Mouse (Mus musculus): Measurements from ENCODE around the gene Cdk2ap2. TPM values are rescaled to one million over a fixed set of nuclear protein-coding genes. Genes with fewer than 3 reads are reported as not detected.
"Not testable (repeated sequence)": the region's sequence is repeated elsewhere in the genome, so short reads cannot be mapped to it uniquely, and the experiment has no call there.

Cdk2ap2 gene
- polyA plus RNA-seq, 1 experiment from 2014 or later, result 82.7 TPM

DNA sequence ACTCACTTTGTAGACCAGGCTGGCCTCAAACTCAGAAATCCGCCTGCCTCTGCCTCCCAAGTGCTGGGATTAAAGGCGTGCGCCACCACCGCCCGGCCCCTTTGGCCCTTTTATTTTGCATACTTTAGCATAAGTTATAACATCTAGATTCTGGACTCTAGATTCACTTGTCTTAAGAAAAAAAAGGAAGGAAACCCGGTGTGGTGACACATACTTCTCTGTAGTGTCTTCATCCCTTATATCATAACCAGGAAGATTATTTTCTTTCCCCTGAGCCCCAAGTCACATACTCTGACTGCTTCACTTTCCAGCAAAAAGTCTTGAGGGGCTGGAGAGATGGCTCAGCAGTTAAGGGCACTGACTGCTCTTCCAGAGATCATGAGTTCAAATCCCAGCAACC lies 24.9 kb downstream of the Cdk2ap2 start:
- not testable (repeated sequence) for H3K4me2 ChIP-seq; ATAC-seq (ENCODE audit: insufficient number of reproducible peaks, low FRiP score, low TSS enrichment, low read depth); H3K9me3 ChIP-seq; H3K27me3 ChIP-seq; H3K9ac ChIP-seq; H3K27ac ChIP-seq
- peaks cover 12% of the 10 kb centered on the region for H3K36me3 ChIP-seq
- peaks cover 17% of the 10 kb centered on the region for H3K4me1 ChIP-seq
- H3K4me3 ChIP-seq, result peak overlapping the region; percentile 46; the same call in 1 of the 2 replicates
- WGBS, result 59% methylated on average over 6 of the region's 6 CpGs

DNA sequence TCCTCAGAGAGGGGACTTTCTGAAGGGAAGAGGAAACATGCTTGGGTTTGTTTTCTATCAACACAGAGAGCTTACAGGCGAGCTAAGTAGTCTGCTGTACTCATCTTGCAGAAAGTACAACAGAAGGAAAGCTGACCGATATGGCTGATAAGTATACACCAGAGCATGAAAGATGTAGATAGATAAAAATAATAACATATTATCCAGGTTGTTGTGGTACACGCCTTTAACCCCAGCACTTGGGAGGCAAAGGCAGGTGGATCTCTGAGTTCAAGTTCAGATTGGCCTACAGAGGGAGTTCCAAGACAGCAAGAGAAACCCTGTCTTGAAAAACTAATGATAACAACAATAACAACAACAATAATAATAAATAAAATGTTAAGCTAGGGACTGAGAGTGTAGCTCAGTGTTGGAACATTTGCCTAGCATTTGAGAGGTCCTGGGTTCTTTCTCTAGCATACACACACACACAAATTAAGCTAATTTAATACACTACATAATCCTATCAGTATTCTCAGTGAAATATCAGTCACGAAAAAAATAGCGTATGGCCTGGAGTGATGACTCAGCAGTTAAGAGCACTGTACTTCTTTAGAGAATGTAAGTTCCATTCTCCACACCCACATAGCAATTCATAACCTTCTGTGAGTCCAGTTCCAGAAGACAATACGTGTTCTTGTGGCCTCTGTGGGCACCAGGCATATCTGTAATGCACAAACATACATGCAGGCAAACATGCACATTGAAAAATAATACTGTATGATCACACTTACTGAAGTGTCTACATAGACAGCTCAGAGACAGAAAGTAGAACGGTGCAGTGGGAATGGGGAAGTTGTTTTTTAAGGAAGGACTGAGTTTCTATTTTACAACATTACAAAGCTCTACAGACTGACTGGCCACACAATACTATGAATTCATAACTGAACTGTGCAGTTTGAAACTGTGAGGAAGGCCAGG lies 25.7 kb downstream of the Cdk2ap2 start:
- no peak overlapping the region for H3K9ac ChIP-seq
- H3K9me3 ChIP-seq, result no peaks in the 10 kb centered on the region
- no peak for ATAC-seq (ENCODE audit: insufficient number of reproducible peaks, low FRiP score, low TSS enrichment, low read depth)
- no peak overlapping the region for H3K4me3 ChIP-seq
- H3K4me2 ChIP-seq, result no peak overlapping the region
- peaks cover 7% of the 10 kb centered on the region for H3K36me3 ChIP-seq
- H3K27ac ChIP-seq, result no peak overlapping the region
- 84% methylated on average over 7 of the region's 7 CpGs for WGBS
- no peaks in the 10 kb centered on the region for H3K27me3 ChIP-seq
- peaks cover 23% of the 10 kb centered on the region for H3K4me1 ChIP-seq

GRCm38 (mm10) chr19:4124432-4124831 lies 27.4 kb downstream of the Cdk2ap2 start:
- Histone ChIP-seq H3K9ac (no peak overlapping the region), H3K27me3 (no peaks in the 10 kb centered on the region), H3K4me2 (no peak overlapping the region), H3K4me1 (peaks cover 24% of the 10 kb centered on the region), H3K4me3 (no peak overlapping the region), H3K27ac (0 out of 2 replicates have a peak overlapping the region, but pooled peaks have one; percentile 73), H3K9me3 (no peaks in the 10 kb centered on the region), H3K36me3 (peaks cover 18% of the 10 kb centered on the region)
- ATAC-seq (ENCODE audit: insufficient number of reproducible peaks, low FRiP score, low TSS enrichment, low read depth), result no peak
- WGBS, result 75% methylated on average over 4 of the region's 4 CpGs

GRCm38 (mm10) chr19:4125268-4125667 lies 28.3 kb downstream of the Cdk2ap2 start:
- peaks cover 26% of the 10 kb centered on the region for H3K36me3 ChIP-seq

GRCm38 (mm10) chr19:4125741-4126696 lies 29.0 kb downstream of the Cdk2ap2 start, which contains the start of gene Aip:
Gene Aip (minus strand): TSS chr19:4125858.
- peak; percentile 95 for ATAC-seq (ENCODE audit: insufficient number of reproducible peaks, low FRiP score, low TSS enrichment, low read depth)
- Histone ChIP-seq H3K9ac (peak within 1 kb of the TSS; percentile 79), H3K27me3 (no peaks in the 10 kb centered on the region), H3K4me3 (peak within 1 kb of the TSS; percentile 81), H3K4me1 (peaks cover 13% of the 10 kb centered on the region), H3K27ac (peak within 1 kb of the TSS; percentile 75), H3K4me2 (peak within 1 kb of the TSS; percentile 66), H3K36me3 (peaks cover 31% of the 10 kb centered on the region), H3K9me3 (no peaks in the 10 kb centered on the region)
- WGBS, result under 1% methylated on average over 62 of the region's 64 CpGs

More at GRCm38 (mm10) chr19:4125268-4125667, 28.3 kb downstream of the Cdk2ap2 start:
- H3K4me2 ChIP-seq, result peak overlapping the region; percentile 66
- peak overlapping the region; percentile 81 for H3K4me3 ChIP-seq
- H3K9ac ChIP-seq, H3K27me3 ChIP-seq, H3K9me3 ChIP-seq: not testable (repeated sequence)
- ATAC-seq (ENCODE audit: insufficient number of reproducible peaks, low FRiP score, low TSS enrichment, low read depth), result peak; percentile 38
- peak overlapping the region; percentile 73 for H3K27ac ChIP-seq
- 5% methylated on average over 4 of the region's 4 CpGs for WGBS
- peaks cover 21% of the 10 kb centered on the region for H3K4me1 ChIP-seq

- no peak for ATAC-seq (ENCODE audit: insufficient number of reproducible peaks, low FRiP score, low TSS enrichment, low read depth)
- Histone ChIP-seq H3K4me3 (peak overlapping the region; percentile 81), H3K4me2 (peak overlapping the region; percentile 66), H3K9ac (peak overlapping the region; percentile 79), H3K27me3 (no peaks in the 10 kb centered on the region), H3K36me3 (peaks cover 40% of the 10 kb centered on the region), H3K4me1 (peaks cover 13% of the 10 kb centered on the region), H3K27ac (peak overlapping the region; percentile 75; the same call in 1 of the 2 replicates), H3K9me3 (no peaks in the 10 kb centered on the region)
- WGBS, result 36% methylated on average over 7 of the region's 7 CpGs
Observed at GRCm38 (mm10) chr19:4126759-4127495, 29.9 kb downstream of the Cdk2ap2 start.

DNA sequence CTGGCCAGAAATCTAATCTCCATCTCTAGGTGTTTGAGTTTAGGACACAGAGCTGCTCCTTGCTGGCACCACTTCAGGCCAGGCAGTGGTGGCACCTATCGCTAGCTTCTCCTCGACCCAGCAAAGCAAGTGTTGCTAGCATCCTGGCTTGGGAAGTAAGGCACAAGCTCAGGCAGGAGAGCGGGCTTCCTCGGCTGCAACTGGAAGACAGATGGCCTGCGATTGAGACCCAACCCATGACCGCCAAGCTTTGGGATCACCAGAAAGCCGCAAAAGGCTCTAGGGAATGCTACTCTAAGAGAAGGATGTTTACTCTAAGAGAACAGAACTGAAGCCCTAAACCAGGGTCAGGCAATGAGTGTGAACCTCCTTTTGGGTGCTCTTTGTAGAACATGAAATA lies 32.5 kb downstream of the Cdk2ap2 start:
- Histone ChIP-seq H3K27ac (no peak overlapping the region), H3K4me1 (peaks cover 13% of the 10 kb centered on the region), H3K4me2 (no peak overlapping the region), H3K4me3 (no peak overlapping the region), H3K9ac (no peak overlapping the region), H3K27me3 (no peaks in the 10 kb centered on the region), H3K9me3 (no peaks in the 10 kb centered on the region), H3K36me3 (peaks cover 56% of the 10 kb centered on the region)
- ATAC-seq (ENCODE audit: insufficient number of reproducible peaks, low FRiP score, low TSS enrichment, low read depth), result no peak
- 90% methylated on average over 7 of the region's 7 CpGs for WGBS

DNA sequence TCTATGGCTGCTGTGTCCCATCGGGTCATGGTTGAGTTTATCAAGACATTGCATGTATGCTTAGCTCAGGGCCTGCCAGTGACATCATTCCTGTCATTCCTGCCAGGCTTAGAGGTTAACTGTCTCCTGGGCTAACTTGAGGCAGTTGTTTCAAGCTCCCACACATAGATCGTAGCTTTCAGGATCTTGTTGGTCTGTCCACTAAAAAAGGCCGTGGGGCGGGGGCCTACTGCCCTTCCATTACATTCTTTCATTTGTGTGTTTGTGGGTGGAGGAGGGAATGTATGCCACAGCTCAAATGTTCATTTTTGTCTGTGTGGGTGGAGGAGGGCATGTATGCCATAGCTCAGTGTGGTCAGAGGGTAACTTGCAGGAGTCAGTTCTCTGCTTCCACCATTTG lies 33.1 kb downstream of the Cdk2ap2 start:
- Histone ChIP-seq H3K27me3 (no peaks in the 10 kb centered on the region), H3K4me1 (peaks cover 13% of the 10 kb centered on the region), H3K36me3 (peaks cover 56% of the 10 kb centered on the region), H3K9me3 (no peaks in the 10 kb centered on the region), H3K4me3 (no peak overlapping the region), H3K9ac (no peak overlapping the region), H3K4me2 (no peak overlapping the region), H3K27ac (no peak overlapping the region)
- ATAC-seq (ENCODE audit: insufficient number of reproducible peaks, low FRiP score, low TSS enrichment, low read depth), result no peak
- 86% methylated on average over 4 of the region's 4 CpGs for WGBS

GRCm38 (mm10) chr19:4131075-4131474 lies 34.1 kb downstream of the Cdk2ap2 start:
- no peak for ATAC-seq (ENCODE audit: insufficient number of reproducible peaks, low FRiP score, low TSS enrichment, low read depth)
- Histone ChIP-seq H3K9ac (no peak overlapping the region), H3K9me3 (no peaks in the 10 kb centered on the region), H3K4me1 (peaks cover 13% of the 10 kb centered on the region), H3K4me2 (no peak overlapping the region), H3K27ac (no peak overlapping the region), H3K4me3 (no peak overlapping the region), H3K27me3 (no peaks in the 10 kb centered on the region), H3K36me3 (peaks cover 56% of the 10 kb centered on the region)
- WGBS, result 86% methylated on average over 5 of the region's 5 CpGs

GRCm38 (mm10) chr19:4131768-4132167 lies 34.8 kb downstream of the Cdk2ap2 start:
- WGBS, result 88% methylated on average over 2 of the region's 2 CpGs
- no peaks in the 10 kb centered on the region for H3K9me3 ChIP-seq
- no peaks in the 10 kb centered on the region for H3K27me3 ChIP-seq
- H3K4me2 ChIP-seq, result no peak overlapping the region
- H3K9ac ChIP-seq, result no peak overlapping the region
- ATAC-seq (ENCODE audit: insufficient number of reproducible peaks, low FRiP score, low TSS enrichment, low read depth), result no peak
- no peak overlapping the region for H3K27ac ChIP-seq
- H3K36me3 ChIP-seq, result peaks cover 56% of the 10 kb centered on the region
- H3K4me3 ChIP-seq, result no peak overlapping the region
- H3K4me1 ChIP-seq, result peaks cover 9% of the 10 kb centered on the region

GRCm38 (mm10) chr19:4134354-4134753 lies 37.4 kb downstream of the Cdk2ap2 start:
- ATAC-seq (ENCODE audit: insufficient number of reproducible peaks, low FRiP score, low TSS enrichment, low read depth), result no peak
- no peak overlapping the region for H3K27ac ChIP-seq
- peaks cover 38% of the 10 kb centered on the region for H3K36me3 ChIP-seq
- no peaks in the 10 kb centered on the region for H3K27me3 ChIP-seq
- WGBS, result 83% methylated on average over 4 of the region's 4 CpGs
- H3K4me1 ChIP-seq, result no peaks in the 10 kb centered on the region
- H3K4me3 ChIP-seq, result no peak overlapping the region
- no peak overlapping the region for H3K4me2 ChIP-seq
- H3K9ac ChIP-seq, result no peak overlapping the region
- H3K9me3 ChIP-seq, result no peaks in the 10 kb centered on the region
